Mouse (Mus musculus) stomach, embryonic 15.5 days (tissue): ENCODE data around the gene Lrrtm4. TPM values are rescaled to one million over a fixed set of nuclear protein-coding genes. Genes with fewer than 3 reads are reported as not detected.

ENCODE experiments used
- ATAC-seq: fragments of 200-750 bp; cut with Nextera tagmentation; 2 replicates; pipeline ENCODE4 v1.8.0; 2017; ENCODE audit warnings: low read depth, moderate number of reproducible peaks, moderate TSS enrichment; ENCODE audit not compliant: insufficient read depth, low FRiP score
- H3K27ac ChIP-seq: fragments of 300-500 bp; sonication (generic); 2 replicates; pipeline ENCODE4 v1.5.1; 2015; ENCODE audit warnings: mild to moderate bottlenecking, inconsistent platforms
- H3K27me3 ChIP-seq: fragments of 300-500 bp; sonication (generic); replicated peaks from 2 replicates; pipeline ENCODE4 v1.6.1; 2015; ENCODE audit warnings: inconsistent platforms
- H3K36me3 ChIP-seq: fragments of 300-500 bp; sonication (generic); 2 replicates; pipeline ENCODE4 v1.6.1; 2015; ENCODE audit warnings: inconsistent platforms
- H3K4me1 ChIP-seq: fragments of 300-500 bp; sonication (generic); 2 replicates; pipeline ENCODE4 v1.6.1; 2015; ENCODE audit warnings: inconsistent platforms
- H3K4me2 ChIP-seq: fragments of 300-500 bp; sonication (generic); 2 replicates; pipeline ENCODE4 v1.6.1; 2015; ENCODE audit warnings: mild to moderate bottlenecking, inconsistent platforms
- H3K4me3 ChIP-seq: fragments of 300-500 bp; sonication (generic); replicated peaks from 2 replicates; pipeline ENCODE4 v1.5.1; 2015; ENCODE audit warnings: inconsistent platforms
- H3K9ac ChIP-seq: fragments of 300-500 bp; sonication (generic); 2 replicates; pipeline ENCODE4 v1.6.1; 2015; ENCODE audit warnings: inconsistent platforms
- H3K9me3 ChIP-seq: fragments of 300-500 bp; sonication (generic); 2 replicates; pipeline ENCODE4 v1.6.1; 2016; ENCODE audit warnings: inconsistent platforms
- WGBS: fragments of 180-500 bp; shearing (Covaris S2); methylation state at CpG from one replicate; pipeline ENCODE4 v1.1.7; 2015; 5-methylcytosine and 5-hydroxymethylcytosine counted together
- polyA plus RNA-seq: library from polyadenylated mRNA; unstranded; fragments of >200 nt; fragmentation: Nextera tagmentation; extraction: Ambion mirVana; gene quantifications from 2 replicates; pipeline ENCODE4 v1.2.1, GENCODE M21; 2015

Lrrtm4 gene
- polyA plus RNA-seq, 1 experiment from 2014 or later: 1.1 TPM

DNA sequence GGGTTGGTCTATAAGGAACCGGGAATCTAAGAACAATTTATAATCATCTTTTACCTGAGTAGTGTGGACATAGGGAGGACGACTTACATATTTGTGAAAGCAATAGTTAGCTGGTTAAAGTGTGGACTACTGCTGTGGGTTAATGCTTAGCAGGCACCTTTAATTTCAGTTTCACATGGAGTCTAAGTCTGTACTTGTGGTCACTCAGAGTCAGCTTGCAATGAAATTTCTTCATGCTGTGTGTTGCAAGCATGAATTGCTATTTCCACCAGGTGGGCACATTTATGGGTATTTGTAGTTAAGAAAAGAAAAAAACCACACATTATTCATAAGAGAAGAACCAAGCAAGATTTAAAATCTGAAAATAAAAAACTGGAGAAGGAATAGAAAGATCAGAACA is 558.5 kb downstream of the Lrrtm4 start:
- H3K27ac ChIP-seq: no peak overlapping the region
- H3K4me1 ChIP-seq: no peaks in the 10 kb centered on the region
- H3K4me3 ChIP-seq: no peak overlapping the region
- H3K27me3 ChIP-seq: no peaks in the 10 kb centered on the region
- H3K36me3 ChIP-seq: no peaks in the 10 kb centered on the region
- no peak overlapping the region for H3K4me2 ChIP-seq
- no peak for ATAC-seq
- 77% methylated on average over 2 of the region's 2 CpGs for WGBS
- no peak overlapping the region for H3K9ac ChIP-seq
- no peaks in the 10 kb centered on the region for H3K9me3 ChIP-seq

DNA sequence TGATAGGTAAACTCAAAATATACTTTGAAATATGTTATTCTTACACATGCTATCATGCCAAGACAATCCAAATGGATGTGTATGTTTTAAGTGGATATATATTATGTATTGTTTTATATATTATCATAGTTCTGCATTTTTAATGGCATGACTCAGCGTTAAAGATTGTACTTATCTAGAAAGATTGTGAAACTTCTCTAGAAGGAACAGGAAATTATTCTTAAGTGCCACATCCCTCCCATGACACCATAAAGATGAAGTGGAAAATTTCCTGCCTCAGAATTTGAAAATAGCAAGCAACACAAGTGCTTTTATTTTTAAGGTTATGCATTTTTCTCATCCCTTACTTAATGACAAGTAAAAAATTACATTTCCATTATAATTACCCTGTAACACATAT is 563.5 kb downstream of the Lrrtm4 start:
- WGBS: 65% methylated on average over 1 of the region's 1 CpGs
- ATAC-seq: no peak

DNA sequence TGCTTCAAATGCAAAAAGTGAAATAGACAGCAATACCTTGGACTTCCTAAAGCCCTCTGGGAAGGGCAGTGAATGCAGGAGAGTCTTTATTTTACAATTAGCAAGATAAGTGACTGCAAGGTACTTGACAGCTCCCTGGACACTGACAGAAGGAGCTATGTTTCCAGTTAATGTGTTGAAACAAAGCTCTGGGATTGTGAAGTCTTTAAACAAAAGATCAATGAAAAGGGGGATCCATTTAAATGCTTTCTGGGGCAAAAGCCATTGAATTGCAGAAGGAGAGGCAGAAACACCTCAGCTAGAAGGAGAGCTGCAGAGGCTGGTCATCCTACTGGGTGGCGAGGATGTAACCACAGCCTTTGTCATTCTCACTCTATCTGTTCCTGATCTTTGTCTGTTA is 571.1 kb downstream of the Lrrtm4 start:
- ATAC-seq: no peak
- Histone ChIP-seq H3K4me1 (no peaks in the 10 kb centered on the region), H3K4me2 (no peak overlapping the region), H3K27ac (no peak overlapping the region), H3K36me3 (no peaks in the 10 kb centered on the region), H3K9me3 (no peaks in the 10 kb centered on the region), H3K4me3 (no peak overlapping the region), H3K27me3 (no peaks in the 10 kb centered on the region), H3K9ac (no peak overlapping the region)
- WGBS: 79% methylated on average over 1 of the region's 1 CpGs

More for the DNA sequence above, 563.5 kb downstream of the Lrrtm4 start:
- H3K27me3 ChIP-seq: no peaks in the 10 kb centered on the region
- H3K27ac ChIP-seq: no peak overlapping the region
- H3K36me3 ChIP-seq: no peaks in the 10 kb centered on the region
- H3K4me3 ChIP-seq: no peak overlapping the region
- no peak overlapping the region for H3K4me2 ChIP-seq
- no peaks in the 10 kb centered on the region for H3K9me3 ChIP-seq
- no peak overlapping the region for H3K9ac ChIP-seq
- no peaks in the 10 kb centered on the region for H3K4me1 ChIP-seq

DNA sequence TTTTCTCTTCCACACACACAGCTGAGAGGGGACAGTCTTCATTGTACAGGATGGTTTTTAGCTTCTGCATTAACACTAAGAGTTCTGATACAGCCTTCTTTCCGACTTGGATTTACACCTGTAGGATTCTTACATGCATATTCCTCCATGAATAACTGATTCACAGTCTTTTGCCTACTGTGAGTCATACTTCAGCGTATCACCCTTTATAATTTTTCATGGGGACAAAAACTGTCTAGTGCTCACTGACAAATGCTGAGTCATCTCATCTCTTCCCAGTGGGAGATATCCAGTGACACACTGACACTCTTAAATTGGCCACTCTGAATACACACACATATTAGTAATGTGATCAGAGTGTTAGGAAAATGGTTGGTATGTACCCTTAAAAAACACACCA is 600.8 kb downstream of the Lrrtm4 start:
- WGBS: 77% methylated on average over 2 of the region's 2 CpGs
- Histone ChIP-seq H3K4me2 (no peak overlapping the region), H3K9ac (no peak overlapping the region), H3K4me3 (no peak overlapping the region), H3K27ac (no peak overlapping the region), H3K4me1 (no peaks in the 10 kb centered on the region), H3K36me3 (no peaks in the 10 kb centered on the region), H3K27me3 (no peaks in the 10 kb centered on the region), H3K9me3 (no peaks in the 10 kb centered on the region)
- no peak for ATAC-seq

DNA sequence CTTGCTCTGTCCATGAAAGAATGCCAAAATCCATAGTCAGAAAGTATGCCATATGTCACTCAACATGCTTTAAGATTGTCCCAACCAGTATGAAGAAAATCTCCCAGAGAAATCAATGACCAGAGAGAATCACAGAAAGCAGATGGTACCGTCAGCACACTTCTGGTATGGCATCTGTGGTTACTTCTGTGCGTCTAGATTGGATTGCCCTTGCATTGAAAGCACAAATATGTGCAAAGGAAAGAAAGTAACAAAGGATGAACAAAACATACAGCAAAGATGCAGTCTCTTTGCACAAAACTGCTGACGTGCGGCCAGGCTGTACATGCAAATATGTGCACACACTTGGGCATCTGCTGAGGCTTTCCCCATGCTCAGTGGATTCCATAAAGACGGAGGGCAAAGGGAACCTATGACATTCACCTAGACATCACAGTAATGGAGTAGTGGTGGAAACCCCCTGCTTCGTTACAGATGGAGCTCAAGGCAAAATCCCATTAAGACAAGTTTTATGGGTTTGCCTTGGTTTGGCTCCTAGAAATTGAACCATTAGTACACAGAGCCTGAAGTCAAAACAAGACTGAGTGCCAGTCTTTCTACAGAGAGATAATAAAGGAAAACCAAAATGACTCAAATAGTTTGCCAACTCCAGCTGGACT is 604.1 kb downstream of the Lrrtm4 start:
- no peak for ATAC-seq
- Histone ChIP-seq H3K9me3 (no peaks in the 10 kb centered on the region), H3K4me1 (no peaks in the 10 kb centered on the region), H3K4me2 (no peak overlapping the region), H3K9ac (no peak overlapping the region), H3K27me3 (no peaks in the 10 kb centered on the region), H3K27ac (no peak overlapping the region), H3K4me3 (no peak overlapping the region), H3K36me3 (no peaks in the 10 kb centered on the region)
- WGBS: 89% methylated on average over 6 of the region's 6 CpGs

DNA sequence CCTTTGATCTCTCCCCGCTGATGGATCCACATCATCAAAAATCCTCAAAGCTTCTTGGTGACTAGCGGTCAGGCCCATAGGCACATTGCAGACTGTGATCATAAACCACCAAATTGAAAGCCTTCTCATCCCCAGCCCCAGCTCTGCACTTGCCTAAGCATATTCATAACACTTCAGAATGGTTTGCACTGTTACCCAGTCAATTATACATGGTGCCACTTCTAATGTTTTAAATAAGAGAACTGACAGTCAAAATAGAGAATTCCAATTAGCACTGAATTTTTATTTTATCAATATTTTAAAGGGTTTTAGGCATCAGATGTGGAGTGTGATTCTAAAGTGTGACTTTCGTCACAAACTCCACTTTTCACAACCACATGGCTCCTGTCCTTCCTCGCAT is 606.8 kb downstream of the Lrrtm4 start:
- H3K27ac ChIP-seq: no peak overlapping the region
- no peaks in the 10 kb centered on the region for H3K27me3 ChIP-seq
- no peaks in the 10 kb centered on the region for H3K4me1 ChIP-seq
- no peaks in the 10 kb centered on the region for H3K9me3 ChIP-seq
- H3K9ac ChIP-seq: no peak overlapping the region
- no peaks in the 10 kb centered on the region for H3K36me3 ChIP-seq
- no peak overlapping the region for H3K4me2 ChIP-seq
- 81% methylated on average over 4 of the region's 4 CpGs for WGBS
- no peak overlapping the region for H3K4me3 ChIP-seq
- no peak for ATAC-seq

DNA sequence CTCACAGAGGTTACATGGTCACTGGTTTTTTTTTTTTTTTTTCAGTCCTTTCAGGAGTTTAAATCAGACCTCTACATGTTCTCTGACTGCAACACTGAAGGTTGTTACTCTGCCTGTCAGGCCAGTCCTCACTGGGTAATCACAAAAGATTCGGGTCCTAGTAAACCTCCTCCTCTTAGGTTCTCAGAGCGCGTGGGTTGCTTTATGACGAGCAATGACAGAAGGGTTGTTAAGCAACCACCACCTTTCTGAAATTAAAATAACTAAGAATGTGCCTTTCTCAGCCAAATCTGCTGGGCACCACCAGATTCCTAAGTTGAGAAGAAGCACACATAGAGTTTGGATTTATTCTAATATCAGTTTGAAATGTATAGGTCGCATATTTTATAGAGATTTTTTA is 644.1 kb downstream of the Lrrtm4 start:
- Histone ChIP-seq H3K27ac (no peak overlapping the region), H3K27me3 (no peaks in the 10 kb centered on the region), H3K4me2 (no peak overlapping the region), H3K4me3 (no peak overlapping the region), H3K36me3 (no peaks in the 10 kb centered on the region), H3K9me3 (no peaks in the 10 kb centered on the region), H3K9ac (no peak overlapping the region), H3K4me1 (no peaks in the 10 kb centered on the region)
- 88% methylated on average over 5 of the region's 5 CpGs for WGBS
- ATAC-seq: no peak

DNA sequence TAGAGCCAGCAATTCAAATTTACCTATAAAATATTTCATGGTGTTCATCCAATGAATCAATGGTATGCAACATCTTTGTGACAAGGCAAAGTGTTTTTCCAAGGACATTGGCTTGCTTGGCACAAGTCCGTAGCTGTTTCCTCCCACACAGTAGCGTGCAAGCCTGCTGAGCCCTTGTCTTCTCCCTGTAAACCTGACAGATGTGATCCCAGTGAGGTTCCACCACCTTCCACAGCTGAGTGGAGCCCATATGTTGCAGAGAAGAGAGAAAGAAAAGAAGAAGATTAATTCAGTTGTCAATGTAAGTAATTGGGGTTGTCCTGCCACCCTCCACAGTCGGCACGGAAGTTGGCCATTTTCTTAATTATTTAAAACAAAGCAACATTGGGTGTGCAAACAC is 645.4 kb downstream of the Lrrtm4 start:
- Histone ChIP-seq H3K9me3 (no peaks in the 10 kb centered on the region), H3K4me2 (no peak overlapping the region), H3K27ac (no peak overlapping the region), H3K4me3 (no peak overlapping the region), H3K4me1 (no peaks in the 10 kb centered on the region), H3K36me3 (no peaks in the 10 kb centered on the region), H3K9ac (no peak overlapping the region), H3K27me3 (no peaks in the 10 kb centered on the region)
- WGBS: 65% methylated on average over 4 of the region's 4 CpGs
- no peak for ATAC-seq

DNA sequence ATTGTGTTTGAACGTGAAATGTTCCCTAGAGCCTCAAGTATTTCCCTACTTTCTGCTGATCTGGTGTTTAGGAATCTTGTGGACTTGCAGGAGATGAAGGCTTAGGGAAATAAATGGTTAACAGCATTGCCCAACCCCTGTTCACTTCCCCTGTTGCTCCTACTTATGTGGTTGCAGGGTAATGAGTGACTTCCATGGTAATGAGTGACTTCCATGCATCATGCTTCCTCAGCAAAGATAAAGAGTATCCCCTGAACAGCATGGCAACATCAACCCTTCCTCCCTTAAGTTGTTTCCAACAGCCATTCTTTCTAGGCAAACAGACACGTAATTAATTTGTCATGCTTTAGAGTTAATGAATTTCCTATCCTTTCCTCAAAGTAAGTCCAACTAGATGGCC is 685.5 kb downstream of the Lrrtm4 start:
- Histone ChIP-seq H3K9ac (no peak overlapping the region), H3K27ac (no peak overlapping the region), H3K4me3 (no peak overlapping the region), H3K36me3 (no peaks in the 10 kb centered on the region), H3K9me3 (no peaks in the 10 kb centered on the region), H3K4me2 (no peak overlapping the region), H3K27me3 (no peaks in the 10 kb centered on the region), H3K4me1 (no peaks in the 10 kb centered on the region)
- ATAC-seq: no peak
- WGBS: 58% methylated on average over 2 of the region's 2 CpGs

DNA sequence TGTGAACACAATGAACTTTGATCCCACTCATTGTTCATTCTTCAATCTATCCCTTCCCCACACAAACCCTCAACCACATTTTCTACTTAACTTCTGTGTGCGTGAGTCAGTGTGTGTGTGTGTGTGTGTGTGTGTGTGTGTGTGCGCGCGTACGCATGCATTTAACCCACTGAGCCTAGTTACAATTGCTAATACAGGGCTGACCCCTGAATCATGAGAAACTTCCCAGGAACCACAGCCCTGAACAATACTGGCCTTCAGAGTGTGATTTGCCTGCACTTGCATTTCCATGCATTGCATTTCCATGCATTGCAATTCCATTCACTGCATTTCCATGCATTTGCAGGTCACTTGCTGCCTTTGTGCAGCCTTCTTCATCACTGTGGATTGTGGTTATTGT is 701.8 kb downstream of the Lrrtm4 start:
- no peak overlapping the region for H3K4me3 ChIP-seq
- H3K27ac ChIP-seq: no peak overlapping the region
- WGBS: 88% methylated on average over 5 of the region's 5 CpGs
- no peak overlapping the region for H3K4me2 ChIP-seq
- H3K27me3 ChIP-seq: no peaks in the 10 kb centered on the region
- no peaks in the 10 kb centered on the region for H3K36me3 ChIP-seq
- ATAC-seq: no peak
- no peak overlapping the region for H3K9ac ChIP-seq
- no peaks in the 10 kb centered on the region for H3K4me1 ChIP-seq
- no peaks in the 10 kb centered on the region for H3K9me3 ChIP-seq

DNA sequence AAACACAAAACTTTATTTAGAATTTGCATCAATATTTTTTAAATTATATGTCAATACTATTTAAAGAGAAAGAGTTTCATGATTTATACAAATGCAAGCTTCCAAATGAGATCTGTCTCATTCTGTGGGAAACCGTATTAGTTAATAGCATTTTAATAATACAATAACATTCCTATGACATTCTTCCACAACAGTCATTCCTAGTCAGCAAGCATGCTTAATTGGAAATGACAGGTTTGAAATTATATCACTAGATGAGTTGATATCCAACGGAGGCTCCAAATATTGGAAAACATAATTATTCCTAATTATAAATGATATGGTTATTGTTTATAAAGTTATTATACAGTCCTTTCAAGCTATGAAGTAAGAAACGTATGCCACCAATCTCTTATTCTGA is 714.7 kb downstream of the Lrrtm4 start:
- Histone ChIP-seq H3K4me2 (no peak overlapping the region), H3K9me3 (no peaks in the 10 kb centered on the region), H3K27me3 (no peaks in the 10 kb centered on the region), H3K27ac (no peak overlapping the region), H3K4me3 (no peak overlapping the region), H3K36me3 (no peaks in the 10 kb centered on the region), H3K4me1 (no peaks in the 10 kb centered on the region), H3K9ac (no peak overlapping the region)
- WGBS: 70% methylated on average over 3 of the region's 3 CpGs
- no peak for ATAC-seq

DNA sequence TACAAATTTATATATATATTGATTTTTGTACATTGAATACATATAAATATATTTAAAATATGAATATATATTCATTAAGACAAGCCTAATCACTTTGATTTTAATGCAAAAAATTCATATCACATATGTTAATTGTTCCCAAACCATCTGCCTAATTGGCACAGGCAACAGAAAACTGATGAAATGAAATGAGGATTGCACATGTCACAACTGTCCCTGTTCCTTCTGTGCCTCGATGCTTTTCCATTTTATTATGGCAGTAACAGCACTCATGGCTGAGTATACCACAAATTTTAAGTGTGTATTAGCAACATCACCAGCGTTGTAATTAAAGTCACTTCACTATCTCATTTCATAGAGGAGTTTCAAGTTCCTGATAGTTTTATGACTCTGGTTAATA is 732.1 kb downstream of the Lrrtm4 start:
- ATAC-seq: no peak
- WGBS: 76% methylated on average over 2 of the region's 2 CpGs

DNA sequence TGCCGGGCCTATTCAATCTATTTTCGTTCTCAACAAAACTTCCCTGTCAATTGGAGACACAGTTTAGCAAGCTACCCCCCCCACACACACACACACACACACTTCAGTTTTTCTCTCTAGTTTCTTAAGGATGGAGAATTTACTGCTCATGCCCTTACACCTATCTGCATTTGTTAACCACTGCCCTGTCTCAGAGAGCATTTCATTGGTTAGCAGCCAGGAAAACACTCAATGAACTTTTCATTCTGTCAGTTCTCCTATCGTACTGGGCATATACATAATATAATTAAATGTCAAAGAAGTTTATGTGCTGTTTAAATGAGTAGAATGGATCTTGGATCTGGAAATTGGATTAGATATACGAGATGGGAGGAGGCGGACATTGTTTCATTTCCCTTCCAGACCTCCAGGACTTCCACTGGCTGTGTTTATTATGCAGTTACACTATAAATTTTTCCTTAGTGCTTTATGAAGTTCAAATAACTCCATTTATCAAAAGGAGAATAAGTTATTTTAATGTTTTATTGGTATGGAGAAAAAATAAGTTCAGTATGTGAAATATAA is 742.0 kb downstream of the Lrrtm4 start:
- WGBS: 43% methylated on average over 5 of the region's 5 CpGs
- H3K9me3 ChIP-seq: no peaks in the 10 kb centered on the region
- H3K27me3 ChIP-seq: no peaks in the 10 kb centered on the region
- ATAC-seq: no peak
- no peak overlapping the region for H3K4me3 ChIP-seq
- no peaks in the 10 kb centered on the region for H3K4me1 ChIP-seq
- H3K9ac ChIP-seq: no peak overlapping the region
- H3K36me3 ChIP-seq: no peaks in the 10 kb centered on the region
- H3K4me2 ChIP-seq: no peak overlapping the region
- H3K27ac ChIP-seq: no peak overlapping the region

More for the DNA sequence above, 732.1 kb downstream of the Lrrtm4 start:
- no peaks in the 10 kb centered on the region for H3K4me1 ChIP-seq
- H3K27me3 ChIP-seq: no peaks in the 10 kb centered on the region
- no peaks in the 10 kb centered on the region for H3K9me3 ChIP-seq
- no peak overlapping the region for H3K27ac ChIP-seq
- no peak overlapping the region for H3K4me3 ChIP-seq
- H3K9ac ChIP-seq: no peak overlapping the region
- no peak overlapping the region for H3K4me2 ChIP-seq
- H3K36me3 ChIP-seq: no peaks in the 10 kb centered on the region
